Mouse (Mus musculus): ENCODE results near the gene Exoc6b. TPM values are rescaled to one million over a fixed set of nuclear protein-coding genes. Genes with fewer than 3 reads are reported as not detected.

Gene Exoc6b
- 10 to 100 TPM; 16.2 to 16.7 TPM for polyA plus RNA-seq (2017; shearing (Covaris generic))

GRCm38 (mm10) chr6:85069023-85069985 is at the start of gene Exoc6b:
TSS of gene Exoc6b (minus strand) at chr6:85069513.

DNA sequence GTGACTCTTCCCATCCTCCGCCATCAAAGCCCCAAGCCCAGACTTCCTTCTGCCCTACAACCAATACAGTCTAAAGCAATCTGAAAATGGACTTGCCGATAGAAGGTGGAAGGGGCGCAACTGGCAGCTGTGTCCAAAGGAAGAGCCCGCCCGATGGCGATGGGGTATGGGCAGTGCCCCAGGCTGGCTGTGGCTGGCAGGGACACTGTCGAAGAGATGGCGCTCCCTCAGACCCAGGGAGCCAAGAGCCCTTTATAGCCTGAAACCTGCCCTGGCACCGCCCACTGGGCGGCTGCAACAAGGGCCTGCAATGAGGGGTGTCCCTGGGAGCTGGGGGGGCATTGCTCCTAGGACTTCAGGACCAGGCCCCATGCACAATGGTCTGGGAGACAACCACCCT is 475.6 kb downstream of the Exoc6b start, which contains the start of gene Cyp26b1:
Cyp26b1 (minus strand) TSS at position 216 of the 400 bp plus-strand sequence.

Other genes with a start within 250 kb of the Exoc6b start
- 10 to 100 TPM; 62.5 to 65.0 TPM for gene Spr, start 68.3 kb upstream of the Exoc6b start, polyA plus RNA-seq (2017; shearing (Covaris generic))
- not detected for gene Emx1, start 117.9 kb upstream of the Exoc6b start, polyA plus RNA-seq (2017; shearing (Covaris generic))

All from activated CD4-positive, CD25-positive, alpha-beta regulatory T cell (primary cell).